Mouse (Mus musculus): ENCODE results near the gene Thada.

DNA sequence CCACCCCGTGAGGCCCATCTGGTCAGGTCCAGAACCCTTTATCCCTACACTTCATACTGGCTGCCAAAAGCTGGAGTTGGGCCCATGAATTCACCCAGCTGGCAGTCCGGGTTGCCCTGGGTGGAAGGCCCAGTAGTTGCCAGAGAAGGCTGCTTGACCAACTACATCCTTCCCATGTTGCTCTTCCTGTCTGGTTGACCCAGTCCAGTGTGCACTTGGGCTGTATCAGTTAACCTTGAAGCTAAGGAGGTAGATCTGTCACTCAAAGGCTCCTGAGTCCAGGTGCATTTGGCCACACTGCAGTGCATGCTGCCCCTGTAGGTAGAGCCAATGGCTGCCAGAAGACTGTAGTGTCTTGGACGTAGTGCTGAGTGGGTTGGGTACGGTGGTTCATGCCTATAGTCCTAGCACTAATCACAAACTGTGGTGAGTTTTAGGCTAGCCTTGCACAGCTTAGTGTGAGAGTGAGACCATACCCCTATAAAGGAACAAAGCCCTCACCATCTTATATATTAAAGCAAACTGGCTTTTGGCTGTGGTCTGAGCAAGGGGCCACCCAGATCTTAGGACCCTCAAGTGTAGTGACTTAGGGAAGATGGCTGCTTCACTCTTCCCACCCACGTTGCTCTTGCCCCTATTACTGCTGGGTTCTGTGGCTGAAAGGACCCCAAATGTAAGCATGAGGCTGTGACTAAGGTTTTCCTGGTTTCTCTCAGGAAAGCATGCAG is 276.7 kb downstream of the Thada start:
- no peak for TF ChIP-seq GATA1 (IDR thresholded peaks at IDR 0.05; ENCODE audit: borderline replicate concordance, low read length)
- no peak for TF ChIP-seq FLI1 (IDR thresholded peaks at IDR 0.05; ENCODE audit: low read length)
